Mouse (Mus musculus) liver, embryonic 14.5 days (tissue): Measurements from ENCODE around the gene Gm10073.

Experiments
- CTCF ChIP-seq: IDR thresholded peaks from 2 replicates; pipeline ENCODE4 v1.5.1; 2016; ENCODE audit warnings: antibody characterized with exemption, low read depth, control low read depth
- EP300 ChIP-seq: IDR thresholded peaks from 2 replicates; pipeline ENCODE4 v1.6.1; 2016; ENCODE audit warnings: antibody characterized with exemption, low read depth

GRCm38 (mm10) chr8:106571551-106572172 is 1.6 kb downstream of the Gm10073 start:
- TF ChIP-seq CTCF (no peak), EP300 (no peak)
